Mouse (Mus musculus) bone marrow, adult 2 months (tissue): Measurements from ENCODE around the gene Dcaf10. TPM values are rescaled to one million over a fixed set of nuclear protein-coding genes. Genes with fewer than 3 reads are reported as not detected.

Experiments
- H3K27ac ChIP-seq: fragments of 200-500 bp; 2 replicates; pipeline ENCODE4 v1.5.1; 2012; ENCODE audit warnings: low read depth, mild to moderate bottlenecking, control low read depth, inconsistent platforms, low read length; ENCODE audit not compliant: control insufficient read depth, poor library complexity, insufficient read depth
- H3K4me1 ChIP-seq: fragments of 200-500 bp; 2 replicates; pipeline ENCODE4 v1.6.1; 2011; ENCODE audit warnings: low read length; ENCODE audit not compliant: control insufficient read depth, insufficient read depth
- H3K4me3 ChIP-seq: fragments of 200-500 bp; replicated peaks from 2 replicates; pipeline ENCODE3; 2011; ENCODE audit warnings: mild to moderate bottlenecking, low read depth, low read length, control low read depth; ENCODE audit not compliant: control insufficient read depth
- CTCF ChIP-seq: fragments of 200-500 bp; IDR thresholded peaks from 2 replicates; pipeline ENCODE4 v1.5.1; 2011; ENCODE audit warnings: low read length, control low read depth; ENCODE audit not compliant: control insufficient read depth, insufficient read depth
- POLR2A ChIP-seq: fragments of 200-500 bp; IDR thresholded peaks from 2 replicates; pipeline ENCODE4 v1.6.1; 2011; ENCODE audit warnings: low read depth, mild to moderate bottlenecking, control low read depth, low read length, borderline replicate concordance; ENCODE audit not compliant: control insufficient read depth
- WGBS: fragments of 180-500 bp; shearing (Covaris S2); methylation state at CpG from one replicate; pipeline ENCODE4 v1.1.7; 2018; 5-methylcytosine and 5-hydroxymethylcytosine counted together
- polyA plus RNA-seq: library from polyadenylated mRNA; stranded (reverse); fragments of >200 nt; gene quantifications from 2 replicates; pipeline ENCODE4 v1.2.4, GENCODE M21; 2011; ENCODE audit warnings: low replicate concordance; ENCODE audit not compliant: missing spikeins, insufficient read depth, insufficient read length

The Dcaf10 gene
- polyA plus RNA-seq, 1 experiment = 12.4 TPM

GRCm38 (mm10) chr4:45421519-45422260 lies 79.8 kb downstream of the Dcaf10 start:
- Histone ChIP-seq H3K27ac (no peak overlapping the region), H3K4me1 (no peaks in the 10 kb centered on the region), H3K4me3 (no peak overlapping the region)
- TF ChIP-seq CTCF (no peak), POLR2A (no peak)
- 66% methylated on average over 11 of the region's 11 CpGs for WGBS

GRCm38 (mm10) chr4:45422640-45423039 lies 80.7 kb downstream of the Dcaf10 start:
- H3K27ac ChIP-seq = 0 out of 2 replicates have a peak overlapping the region, but pooled peaks have one; percentile 2
- 85% methylated on average over 10 of the region's 10 CpGs for WGBS

GRCm38 (mm10) chr4:45423406-45423805 lies 81.5 kb downstream of the Dcaf10 start:
- no peak overlapping the region for H3K4me3 ChIP-seq
- H3K27ac ChIP-seq = no peak overlapping the region
- WGBS = 74% methylated on average over 8 of the region's 8 CpGs
- H3K4me1 ChIP-seq = no peaks in the 10 kb centered on the region
- no peak for TF ChIP-seq CTCF
- TF ChIP-seq POLR2A = no peak

More at GRCm38 (mm10) chr4:45422640-45423039, 80.7 kb downstream of the Dcaf10 start:
- H3K4me1 ChIP-seq = no peaks in the 10 kb centered on the region
- no peak overlapping the region for H3K4me3 ChIP-seq
- TF ChIP-seq POLR2A = no peak
- no peak for TF ChIP-seq CTCF

- Histone ChIP-seq H3K4me3 (no peak overlapping the region), H3K27ac (no peak overlapping the region), H3K4me1 (no peaks in the 10 kb centered on the region)
- TF ChIP-seq POLR2A (no peak), CTCF (no peak)
- WGBS = 80% methylated on average over 13 of the region's 13 CpGs
These were observed 85.0 kb downstream of the Dcaf10 start for GRCm38 (mm10) chr4:45426724-45427457.

Other genes starting within 250 kb of the Dcaf10 start
- 70.0 and 74.4 TPM in 2 replicates for gene Tomm5, start 234.0 kb upstream of the Dcaf10 start, polyA plus RNA-seq
- gene Frmpd1, start 157.2 kb upstream of the Dcaf10 start, polyA plus RNA-seq = not detected in 2 replicates
- gene Trmt10b, start 45.0 kb upstream of the Dcaf10 start, polyA plus RNA-seq = 0.75 and 18.5 TPM in 2 replicates
- gene Exosc3, start 631 bp downstream of the Dcaf10 start, polyA plus RNA-seq = 26.6 and 43.1 TPM in 2 replicates
- 97.1 and 115 TPM in 2 replicates for gene Slc25a51, start 66.7 kb downstream of the Dcaf10 start, polyA plus RNA-seq
- gene Shb, start 190.4 kb downstream of the Dcaf10 start, polyA plus RNA-seq = 2.8 and 6.5 TPM in 2 replicates